Mouse (Mus musculus): ENCODE data around the gene Limk2.
A peak's percentile ranks its signal among the peaks of the same experiment; 100 is the strongest.

The Limk2 gene

DNA sequence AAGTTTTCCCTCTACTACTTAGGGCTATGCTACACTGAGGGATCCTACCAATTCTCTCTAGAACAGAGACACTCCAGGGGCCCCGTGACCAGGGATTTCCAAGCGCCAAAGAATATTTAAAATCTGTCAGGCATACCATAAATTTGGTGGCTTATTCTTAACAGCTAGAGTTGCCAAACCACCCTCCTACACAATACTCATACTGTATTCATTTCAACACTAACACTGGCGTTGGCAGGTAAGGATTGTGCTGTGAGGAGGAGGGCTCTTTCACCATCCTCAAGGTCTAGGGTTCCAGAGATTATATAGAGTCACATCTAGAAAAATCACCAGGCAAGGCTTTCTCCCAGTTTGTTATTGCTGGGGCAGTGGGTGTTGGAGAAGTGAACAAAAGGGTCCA lies 7.4 kb upstream of the Limk2 start:
- DNase-seq (ENCODE audit: low read depth, low spot score), result no peak

DNA sequence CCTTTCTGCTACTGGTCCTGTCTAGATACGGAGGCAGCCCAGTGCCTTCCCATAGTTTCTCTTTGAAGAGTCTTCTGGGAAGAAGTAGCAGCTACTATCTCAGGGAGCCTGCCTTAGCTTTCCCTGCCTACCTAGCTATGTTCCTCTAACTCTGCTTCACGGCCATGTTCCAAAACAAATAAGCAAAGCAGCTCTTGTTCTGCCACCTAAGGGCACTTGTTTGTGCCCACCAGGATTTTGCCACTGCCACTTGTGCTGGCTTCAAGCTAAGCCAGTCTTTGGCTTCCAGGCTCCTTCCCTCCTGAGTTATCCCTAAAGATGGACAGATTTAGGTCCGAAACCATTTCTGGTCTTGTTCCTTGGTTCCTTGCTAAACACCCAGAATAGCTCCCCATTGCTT lies 3.1 kb upstream of the Limk2 start:
- DNase-seq (ENCODE audit: low read depth, low spot score), result no peak

- DNase-seq (ENCODE audit: low read depth, low spot score), result peak; percentile 48
These were observed 625 bp downstream of the Limk2 start for GRCm38 (mm10) chr11:3408131-3408996.

- peak; percentile 22 for DNase-seq (ENCODE audit: low read depth, low spot score)
These were observed 4.5 kb downstream of the Limk2 start for GRCm38 (mm10) chr11:3404287-3405047.

DNA sequence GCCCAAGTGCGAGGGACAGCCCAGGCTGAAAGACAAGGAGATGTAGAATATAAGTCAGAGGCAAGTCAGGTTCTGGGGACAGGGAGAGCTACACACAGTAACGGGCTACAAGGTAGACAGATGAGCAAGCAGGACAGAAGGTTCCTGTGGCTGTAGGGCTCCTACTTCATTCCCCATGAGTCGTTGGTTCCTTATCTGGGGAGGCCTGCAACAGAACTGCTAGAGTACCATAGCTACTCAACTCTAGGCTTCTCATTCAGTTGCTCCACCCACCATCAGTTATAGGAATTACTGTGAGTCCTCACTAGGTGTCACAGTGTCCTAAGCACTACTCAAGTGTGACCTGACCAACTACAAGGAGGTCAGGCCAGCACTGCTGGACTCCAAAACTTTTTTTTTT lies 6.0 kb downstream of the Limk2 start:
- no peak for DNase-seq (ENCODE audit: low read depth, low spot score)

- DNase-seq (ENCODE audit: low read depth, low spot score), result no peak
These were observed 10.7 kb downstream of the Limk2 start for GRCm38 (mm10) chr11:3398318-3398717.

DNA sequence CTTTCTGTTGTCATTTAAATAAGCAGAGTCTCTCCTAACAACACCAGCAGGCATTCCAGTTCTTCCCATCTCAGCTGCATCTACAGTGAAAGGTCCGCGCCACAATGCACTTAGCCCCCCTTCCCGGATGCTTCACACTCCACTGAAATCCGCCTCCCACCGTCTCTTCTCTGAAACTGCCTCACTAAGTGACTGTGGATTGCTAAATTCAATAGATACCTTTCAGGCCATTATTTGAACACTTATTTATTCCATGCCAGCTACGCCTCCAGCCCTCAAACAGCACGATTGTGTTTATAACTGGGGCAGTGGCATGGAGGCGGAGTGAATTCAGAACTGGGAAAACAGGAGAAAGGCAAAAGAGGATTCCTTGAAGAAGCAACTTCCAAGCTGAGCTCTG lies 12.4 kb downstream of the Limk2 start:
- DNase-seq (ENCODE audit: low read depth, low spot score), result no peak

- no peak for DNase-seq (ENCODE audit: low read depth, low spot score)
These were observed 12.9 kb downstream of the Limk2 start for GRCm38 (mm10) chr11:3396091-3396490.

GRCm38 (mm10) chr11:3394520-3394919 lies 14.5 kb downstream of the Limk2 start:
- no peak for DNase-seq (ENCODE audit: low read depth, low spot score)

DNA sequence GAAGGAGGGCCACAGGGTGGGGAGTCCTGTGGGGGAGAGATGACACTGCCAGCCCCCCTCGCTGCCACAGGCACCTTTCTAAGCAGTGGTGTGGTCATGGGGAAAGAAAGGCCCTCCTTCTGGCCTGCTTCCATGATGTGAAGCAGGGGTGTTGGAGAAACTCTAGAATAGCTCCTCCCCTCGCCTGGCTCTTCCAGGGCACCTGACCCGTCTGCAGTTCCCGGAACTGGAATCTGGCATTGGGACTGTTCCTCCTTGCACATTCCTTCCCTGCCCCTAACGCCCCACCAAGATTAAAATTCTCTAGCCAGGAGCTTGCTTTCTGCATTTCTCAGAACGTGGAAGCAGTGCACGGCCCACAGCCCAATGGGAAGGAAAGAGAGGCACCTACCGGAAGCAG lies 16.5 kb downstream of the Limk2 start:
- DNase-seq (ENCODE audit: low read depth, low spot score), result no peak

- no peak for DNase-seq (ENCODE audit: low read depth, low spot score)
These were observed 18.2 kb downstream of the Limk2 start for GRCm38 (mm10) chr11:3390789-3391188.

GRCm38 (mm10) chr11:3389996-3390395 lies 19.0 kb downstream of the Limk2 start:
- DNase-seq (ENCODE audit: low read depth, low spot score), result no peak

DNA sequence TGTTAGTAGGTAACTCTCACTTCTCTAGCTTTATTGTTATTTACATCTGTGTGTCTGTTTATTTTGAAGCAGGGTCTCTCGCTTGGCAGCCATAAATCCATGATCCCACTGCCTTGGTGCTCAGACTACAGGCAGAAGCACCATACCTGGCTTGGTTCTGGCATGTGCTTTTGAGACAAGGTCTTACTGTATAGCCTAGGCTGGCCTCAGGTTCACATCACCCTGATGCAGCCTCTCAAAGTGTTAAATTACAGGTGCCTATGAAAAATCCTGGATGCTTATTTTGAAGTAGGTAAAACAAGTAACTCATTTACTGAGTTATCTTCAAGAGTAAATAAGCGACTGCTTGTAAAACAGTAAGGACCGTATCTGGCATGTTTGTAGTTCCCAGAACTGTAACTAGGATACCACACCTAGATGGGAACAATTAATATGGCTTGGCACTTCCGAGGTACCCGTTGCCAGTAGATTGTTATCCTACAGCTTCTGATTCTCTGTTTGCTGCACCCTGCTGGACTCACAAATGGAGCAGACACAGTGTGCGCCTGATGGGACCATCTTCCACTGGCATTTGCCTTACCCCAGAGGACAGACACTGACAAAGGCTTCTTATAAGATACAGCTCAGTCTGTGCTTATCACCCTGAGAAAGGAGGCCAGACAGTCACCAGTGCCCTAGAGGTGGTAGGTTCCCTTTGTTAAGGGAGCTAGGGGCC lies 21.4 kb downstream of the Limk2 start:
- no peak for DNase-seq (ENCODE audit: low read depth, low spot score)

- peak; percentile 83 for DNase-seq (ENCODE audit: low read depth, low spot score)
These were observed 22.0 kb downstream of the Limk2 start for GRCm38 (mm10) chr11:3386941-3387368.

DNA sequence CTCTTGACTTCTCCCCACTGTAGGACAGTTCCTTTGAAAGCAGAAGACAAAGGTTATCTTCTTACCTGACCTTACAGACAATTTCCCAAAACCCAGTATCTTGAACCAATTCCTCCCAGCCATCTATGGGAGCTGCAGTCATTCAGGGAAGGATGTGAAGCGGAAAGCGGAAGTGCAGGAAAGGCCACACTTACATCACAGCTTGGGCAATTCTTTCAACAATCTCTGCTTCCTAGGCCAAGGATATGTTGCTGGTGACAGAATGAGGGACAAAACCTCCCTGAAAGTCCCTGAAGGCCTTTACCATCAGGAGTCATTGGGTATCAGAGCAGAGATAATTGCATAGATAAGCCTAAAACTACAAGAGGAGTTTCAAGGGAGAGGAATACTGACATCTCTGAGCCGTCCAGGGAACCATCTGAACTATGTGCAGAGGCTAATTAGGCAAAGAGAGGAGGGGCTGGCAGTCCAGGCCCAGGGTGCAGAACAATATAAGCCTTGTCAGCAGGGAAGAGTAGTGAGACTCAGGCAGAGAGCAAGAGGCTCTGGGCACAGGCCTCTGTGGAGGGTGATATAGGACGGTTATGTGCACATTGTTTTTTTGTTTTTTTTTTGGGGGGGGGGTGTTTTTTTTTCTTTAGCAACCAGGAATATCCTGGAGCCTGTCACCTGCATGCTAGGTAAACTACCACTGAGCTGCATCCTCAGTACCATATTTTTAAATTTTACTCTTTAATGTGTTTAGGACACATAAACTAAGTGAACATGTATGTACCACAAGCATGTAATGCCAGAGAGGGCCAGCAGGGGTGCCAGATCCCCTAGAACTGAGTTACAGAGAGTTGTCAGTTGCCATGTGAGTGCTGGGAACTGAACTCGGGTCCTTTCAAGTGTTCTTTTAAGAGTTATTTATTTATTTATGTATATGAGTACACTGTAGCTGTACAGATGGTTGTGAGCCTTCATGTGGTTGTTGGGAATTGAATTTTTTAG lies 26.1 kb downstream of the Limk2 start:
- DNase-seq (ENCODE audit: low read depth, low spot score), result peak; percentile 28

DNA sequence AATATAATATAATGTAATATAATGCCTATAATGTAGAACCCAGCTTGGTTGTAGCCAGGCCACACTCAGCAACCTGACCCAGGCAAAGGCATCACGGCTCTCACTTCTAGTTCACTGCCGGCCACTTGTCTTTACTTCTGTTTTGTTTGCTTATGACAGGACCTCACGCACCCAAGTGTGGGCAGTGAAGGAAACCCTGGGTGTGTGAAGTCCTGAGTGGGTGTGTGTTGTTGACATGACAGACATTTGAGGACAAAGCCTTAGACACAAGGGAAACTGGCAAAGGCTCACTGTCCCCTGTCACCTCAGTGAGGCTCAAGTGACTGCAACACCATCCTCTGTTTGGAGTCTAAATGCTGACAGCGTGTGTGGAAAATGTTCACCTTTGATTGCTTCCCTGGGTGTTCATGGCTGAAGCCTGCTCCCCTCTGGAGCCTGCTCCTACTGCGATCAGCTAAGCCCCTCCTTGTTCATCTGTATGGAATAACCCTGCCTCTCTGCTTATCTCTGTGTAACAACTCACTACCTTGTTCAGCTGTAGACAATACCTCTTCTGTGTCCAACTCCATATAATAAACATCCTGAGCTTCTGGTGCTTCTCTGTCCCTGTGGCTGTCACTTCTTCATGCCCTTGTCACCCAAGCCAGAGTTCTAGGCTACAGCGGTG lies 27.7 kb downstream of the Limk2 start:
- DNase-seq (ENCODE audit: low read depth, low spot score), result no peak

GRCm38 (mm10) chr11:3379427-3379826 lies 29.6 kb downstream of the Limk2 start:
- no peak for DNase-seq (ENCODE audit: low read depth, low spot score)

DNA sequence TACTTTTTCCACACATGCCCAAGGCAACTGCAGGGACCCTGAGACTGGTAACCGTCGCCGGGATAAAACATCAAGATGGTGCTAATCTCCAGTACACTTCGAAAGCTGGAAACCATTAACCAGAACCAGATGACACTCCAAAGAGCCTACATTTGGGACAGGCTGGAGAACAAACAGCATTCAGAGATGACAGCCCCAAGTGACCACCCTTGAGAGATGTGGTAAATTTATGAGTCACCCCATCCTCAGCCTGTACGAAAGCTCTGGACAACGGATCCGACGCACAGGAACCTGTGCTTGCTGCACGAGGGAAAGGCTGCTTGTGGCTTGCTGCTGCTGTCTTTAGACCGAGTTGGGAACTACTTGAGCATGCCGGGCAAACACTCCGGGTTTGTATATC lies 34.2 kb downstream of the Limk2 start:
- peak; percentile 93 for DNase-seq (ENCODE audit: low read depth, low spot score)

GRCm38 (mm10) chr11:3374293-3374645 lies 34.7 kb downstream of the Limk2 start:
- DNase-seq (ENCODE audit: low read depth, low spot score), result peak; percentile 94

GRCm38 (mm10) chr11:3373591-3374292 lies 35.2 kb downstream of the Limk2 start:
- DNase-seq (ENCODE audit: low read depth, low spot score), result peak; percentile 88

Measured in 3T3-L1 (cell line).